Mouse (Mus musculus) gastrocnemius, adult 2 months (tissue): ENCODE measurements at regions not wholly inside any gene's neighbourhood (a gene's known extent, or its start where the extent isn't known, plus 50 kb on each side); places are given as distances from the start of the nearest gene placed in this dataset.

Experiments used
- DNase-seq: peaks from one replicate; pipeline ENCODE4 v3.0.0; 2022
- H3K27ac ChIP-seq: fragments of 200-600 bp; 2 replicates; pipeline ENCODE4 v1.8.1; 2022; ENCODE audit warnings: mild to moderate bottlenecking
- H3K4me3 ChIP-seq: fragments of 200-600 bp; 2 replicates; pipeline ENCODE4 v1.8.1; 2022; ENCODE audit warnings: mild to moderate bottlenecking, moderate library complexity
- CTCF ChIP-seq: fragments of 200-600 bp; IDR thresholded peaks from 2 replicates; pipeline ENCODE4 v1.8.1; 2022; ENCODE audit warnings: antibody characterized with exemption, mild to moderate bottlenecking, moderate library complexity
- intact Hi-C: fragments of 180-260 bp; cut with DNase I; formaldehyde crosslinking; loops from one replicate; pipeline ENCODE4 v1.15.1; 2025

DNA sequence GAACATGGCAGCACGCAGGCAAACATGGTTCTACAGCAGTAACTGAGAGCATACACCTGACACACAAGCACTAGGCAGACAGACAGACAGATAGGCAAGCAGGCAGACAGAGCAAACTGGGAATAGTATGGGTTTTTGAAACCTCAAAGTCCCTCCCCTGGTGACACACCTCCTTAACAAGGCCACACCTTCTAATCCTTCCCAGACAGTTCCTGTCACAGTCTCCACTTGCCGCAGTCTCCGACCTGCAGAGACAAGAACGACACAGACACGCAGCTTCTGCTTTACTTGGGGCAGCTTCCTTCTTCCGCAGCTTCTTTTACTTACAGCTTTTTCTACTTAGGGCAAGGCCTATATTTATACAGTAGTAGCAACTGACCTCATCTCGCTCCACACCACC lies 155.9 kb upstream of the Cadm1 start:
- Histone ChIP-seq H3K27ac (no peak overlapping the region), H3K4me3 (no peak overlapping the region)
- intact Hi-C loops = no loop called here
- DNase-seq = no peak
- TF ChIP-seq CTCF = no peak

DNA sequence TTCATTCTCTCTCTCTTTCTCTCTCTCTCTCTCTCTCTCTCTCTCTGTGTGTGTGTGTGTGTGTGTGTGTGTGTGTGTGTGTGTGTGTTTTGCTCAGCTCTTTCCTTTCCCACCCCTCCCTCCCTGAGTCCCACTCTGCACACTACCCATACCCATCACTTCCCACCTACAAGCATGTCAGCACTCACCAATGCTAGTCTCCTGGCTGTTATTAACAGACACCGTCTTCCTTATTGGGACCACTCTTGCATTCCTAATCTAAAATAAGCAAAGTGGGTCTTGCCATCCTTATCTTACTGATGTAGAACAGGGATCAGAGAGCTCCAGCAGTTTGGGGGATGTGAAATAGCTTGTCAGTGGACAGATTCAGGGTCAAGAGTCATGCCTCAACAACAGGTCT lies 153.3 kb upstream of the Cadm1 start:
- no peak overlapping the region for H3K4me3 ChIP-seq
- no peak for TF ChIP-seq CTCF
- no peak for DNase-seq
- H3K27ac ChIP-seq = no peak overlapping the region
- intact Hi-C loops = no loop called here

DNA sequence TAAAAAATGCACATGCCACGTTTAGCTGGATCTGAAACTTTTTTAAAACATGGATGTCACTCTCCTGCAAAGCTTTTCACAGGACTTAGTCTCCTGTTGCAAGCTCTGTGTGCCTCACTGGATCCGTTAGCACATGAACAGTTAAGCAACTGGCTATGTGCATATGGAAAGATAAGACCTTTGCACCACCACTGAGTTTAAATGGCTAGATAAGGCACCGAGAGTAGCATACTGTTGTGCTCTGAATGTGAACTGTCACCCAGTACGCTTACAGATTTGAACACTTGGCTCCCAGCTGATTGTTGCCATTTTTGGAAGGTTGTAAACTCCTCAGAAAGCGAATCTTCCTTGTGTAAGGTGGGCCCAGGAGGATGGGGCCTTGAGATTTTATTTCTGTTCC lies 151.4 kb upstream of the Cadm1 start:
- H3K4me3 ChIP-seq = no peak overlapping the region
- intact Hi-C loops = no loop called here
- no peak for TF ChIP-seq CTCF
- DNase-seq = no peak
- no peak overlapping the region for H3K27ac ChIP-seq

DNA sequence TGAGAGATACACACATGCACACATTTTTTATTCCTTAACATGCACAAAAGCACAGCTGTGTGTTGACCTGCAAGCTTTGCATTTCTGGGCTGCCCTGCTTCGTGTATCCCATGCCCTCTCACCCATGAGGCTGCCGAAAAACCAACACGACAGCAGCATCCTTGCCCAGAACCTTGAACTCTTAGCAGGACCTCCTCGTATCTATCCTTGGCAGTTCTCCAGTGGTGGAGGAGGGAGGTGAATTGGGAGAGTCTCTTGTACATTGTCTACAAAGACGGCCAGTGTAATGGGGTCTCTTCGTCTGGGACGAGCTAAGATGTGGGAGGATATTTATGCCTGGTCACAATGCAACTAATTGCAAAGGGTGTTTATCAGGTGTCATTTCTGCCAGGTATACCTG lies 149.6 kb upstream of the Cadm1 start:
- DNase-seq = no peak
- intact Hi-C loops = no loop called here
- TF ChIP-seq CTCF = no peak
- Histone ChIP-seq H3K4me3 (no peak overlapping the region), H3K27ac (no peak overlapping the region)

DNA sequence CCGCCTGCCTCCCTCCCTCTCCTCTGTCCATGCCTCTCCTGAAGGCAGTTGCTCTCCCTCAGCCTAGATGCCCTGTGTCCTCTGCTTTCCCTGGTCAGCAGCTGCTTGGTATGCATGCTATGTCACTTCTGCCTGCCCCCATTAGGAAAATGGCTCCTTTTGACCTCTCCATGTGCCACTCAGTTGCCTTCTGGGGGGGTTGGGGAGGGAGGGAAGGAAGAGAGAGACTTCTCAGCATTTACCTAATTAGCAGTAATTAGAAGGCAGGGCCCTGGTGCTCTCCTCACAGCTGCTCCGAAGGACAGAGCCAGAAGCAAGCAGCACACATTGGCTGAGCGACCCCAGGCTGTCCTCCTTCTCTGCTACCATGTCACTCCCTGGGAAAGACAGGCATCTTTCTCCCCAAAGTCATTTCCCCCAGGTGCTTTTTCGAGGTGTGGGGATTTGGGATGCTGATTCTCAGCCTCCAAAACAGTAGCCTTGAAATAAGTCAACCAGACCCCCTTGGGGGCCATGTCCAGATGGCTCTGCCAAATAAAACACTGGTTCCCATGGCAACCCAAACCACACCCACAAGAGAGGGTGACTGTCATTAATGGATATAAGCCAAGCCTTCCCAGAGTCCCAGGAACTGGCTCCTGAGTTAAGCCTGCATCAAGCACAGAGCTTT lies 145.7 kb upstream of the Cadm1 start:
- Histone ChIP-seq H3K27ac (no peak overlapping the region), H3K4me3 (no peak overlapping the region)
- no peak for DNase-seq
- intact Hi-C loops = no loop called here
- no peak for TF ChIP-seq CTCF

DNA sequence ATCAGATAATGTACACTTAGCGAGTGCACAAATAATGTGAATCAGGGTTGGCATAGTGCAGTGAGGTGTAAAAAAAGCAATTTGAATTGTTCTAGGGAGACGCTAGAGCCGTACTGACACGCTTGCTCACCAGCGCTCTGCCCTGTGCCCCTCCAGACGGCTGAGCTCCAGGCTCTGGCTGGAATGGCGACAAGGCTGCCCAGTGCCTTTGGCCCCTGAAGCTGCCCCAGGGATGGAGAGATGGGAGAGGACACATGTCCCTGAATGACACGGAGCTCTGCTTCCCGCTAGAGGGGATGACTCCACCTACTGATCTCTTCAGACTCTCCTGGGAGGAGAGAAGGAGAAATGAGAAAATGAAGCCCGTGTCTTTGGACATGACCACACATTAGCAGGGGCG lies 143.3 kb upstream of the Cadm1 start:
- no peak overlapping the region for H3K27ac ChIP-seq
- TF ChIP-seq CTCF = no peak
- H3K4me3 ChIP-seq = no peak overlapping the region
- intact Hi-C loops = no loop called here
- no peak for DNase-seq

DNA sequence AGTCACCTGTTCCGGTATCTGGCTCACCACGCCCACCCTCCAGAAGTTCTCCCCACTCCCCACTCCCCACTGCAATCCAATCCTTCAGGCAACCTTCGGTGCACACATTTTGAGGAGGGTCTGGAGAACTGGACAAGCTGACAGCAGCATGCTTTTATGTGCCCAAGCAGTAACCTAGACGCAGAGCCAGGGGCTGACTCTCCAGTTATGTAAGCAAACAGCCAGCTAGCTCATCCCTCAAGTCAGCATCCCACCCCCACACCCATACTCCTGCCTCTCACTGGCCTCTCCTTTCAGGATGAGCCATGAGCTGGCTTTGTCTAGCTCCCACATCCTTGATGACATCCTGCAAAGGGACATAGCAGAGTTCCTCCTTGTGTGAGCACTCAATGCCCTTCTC lies 142.8 kb upstream of the Cadm1 start:
- Histone ChIP-seq H3K27ac (no peak overlapping the region), H3K4me3 (no peak overlapping the region)
- no peak for TF ChIP-seq CTCF
- intact Hi-C loops = no loop called here
- DNase-seq = no peak

DNA sequence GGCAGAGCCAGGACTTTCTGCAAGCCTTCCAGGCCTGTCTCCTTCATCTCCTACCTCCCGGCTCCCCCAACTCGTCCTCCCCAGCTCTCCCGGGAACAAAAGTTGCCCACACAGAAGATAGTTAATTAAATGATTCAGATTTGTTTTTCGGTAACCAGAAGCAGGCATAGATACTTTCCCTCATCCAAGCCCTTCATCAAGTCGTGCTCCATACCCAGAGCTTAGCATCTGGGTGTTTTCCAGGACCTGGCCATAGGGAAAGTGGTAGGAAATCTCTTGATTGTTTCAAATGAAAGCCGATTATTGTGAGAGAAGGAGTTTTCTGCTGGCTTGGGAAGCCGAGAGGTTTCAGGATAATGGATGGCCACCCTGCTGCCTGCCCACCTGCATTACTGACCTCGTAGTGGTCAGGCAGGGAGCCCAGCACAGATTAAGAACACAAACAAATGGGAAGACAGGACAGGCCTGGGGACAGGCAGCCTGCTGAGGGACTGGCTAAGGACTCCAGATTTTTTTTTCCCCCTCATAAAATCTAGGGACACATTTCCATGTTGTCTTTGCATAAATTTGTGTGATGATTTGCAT lies 142.2 kb upstream of the Cadm1 start:
- H3K27ac ChIP-seq = no peak overlapping the region
- no peak for TF ChIP-seq CTCF
- intact Hi-C loops = no loop called here
- no peak overlapping the region for H3K4me3 ChIP-seq
- no peak for DNase-seq

DNA sequence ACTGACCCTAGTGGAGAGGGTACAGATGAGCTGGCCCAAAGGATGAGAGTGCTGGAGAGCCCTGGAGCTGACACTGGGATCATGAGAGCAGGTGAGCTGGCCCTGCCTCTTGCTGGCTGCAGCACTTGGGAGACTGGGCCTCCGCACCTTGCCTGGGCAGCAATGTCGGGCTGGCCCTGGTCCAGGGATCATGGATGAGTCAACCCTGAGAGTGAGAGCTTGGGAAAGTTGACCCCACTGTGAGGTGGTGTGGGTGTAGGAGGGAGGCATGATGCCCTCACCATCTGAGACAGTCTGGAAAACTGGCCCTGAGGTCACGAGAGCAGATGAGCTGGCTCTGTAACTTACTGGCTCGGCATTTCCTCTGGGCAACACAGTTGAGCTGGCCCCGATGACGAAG lies 140.1 kb upstream of the Cadm1 start:
- no peak overlapping the region for H3K27ac ChIP-seq
- intact Hi-C loops = no loop called here
- TF ChIP-seq CTCF = no peak
- H3K4me3 ChIP-seq = no peak overlapping the region
- DNase-seq = no peak

DNA sequence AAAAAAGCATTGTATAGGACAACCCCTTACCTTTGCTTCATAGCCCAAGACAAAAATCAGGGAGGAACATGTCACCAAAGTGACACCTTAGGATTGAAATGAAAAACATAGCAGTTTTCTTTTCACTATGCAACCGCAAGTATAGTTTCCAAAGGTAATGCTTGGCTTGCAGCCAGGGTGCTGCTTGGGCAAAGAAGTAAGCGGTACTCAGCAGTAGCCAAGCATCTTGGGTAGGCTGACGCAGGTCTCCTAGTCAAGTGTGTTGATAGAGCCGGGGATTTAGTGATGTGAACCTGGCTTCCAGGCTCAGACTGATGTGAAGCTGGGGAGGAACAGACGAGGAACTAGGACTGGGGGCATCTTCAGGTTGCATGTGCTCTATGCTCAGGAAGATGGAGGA lies 138.3 kb upstream of the Cadm1 start:
- no peak for TF ChIP-seq CTCF
- Histone ChIP-seq H3K4me3 (no peak overlapping the region), H3K27ac (no peak overlapping the region)
- intact Hi-C loops = no loop called here
- no peak for DNase-seq

DNA sequence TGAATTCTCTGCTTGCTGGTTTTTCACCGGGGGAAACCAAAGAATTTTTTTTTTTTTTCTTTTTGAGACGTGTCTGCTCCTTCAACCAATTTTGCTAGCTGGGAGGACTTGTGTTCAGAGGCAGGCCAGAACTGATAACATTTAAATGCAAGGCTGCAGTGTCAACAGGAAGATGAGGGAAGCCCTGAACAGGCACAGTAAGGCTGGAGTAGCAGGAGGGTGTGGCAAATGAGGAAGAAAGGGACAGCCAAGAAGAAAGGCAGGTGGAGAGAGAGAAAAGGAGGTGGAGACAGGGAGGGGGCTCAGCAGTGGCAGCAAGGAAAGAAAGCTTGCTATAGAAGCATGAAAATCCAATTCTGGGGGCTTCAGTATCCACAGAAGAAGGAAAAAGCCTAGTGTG lies 130.4 kb upstream of the Cadm1 start:
- Histone ChIP-seq H3K27ac (no peak overlapping the region), H3K4me3 (no peak overlapping the region)
- TF ChIP-seq CTCF = no peak
- intact Hi-C loops = no loop called here
- no peak for DNase-seq

DNA sequence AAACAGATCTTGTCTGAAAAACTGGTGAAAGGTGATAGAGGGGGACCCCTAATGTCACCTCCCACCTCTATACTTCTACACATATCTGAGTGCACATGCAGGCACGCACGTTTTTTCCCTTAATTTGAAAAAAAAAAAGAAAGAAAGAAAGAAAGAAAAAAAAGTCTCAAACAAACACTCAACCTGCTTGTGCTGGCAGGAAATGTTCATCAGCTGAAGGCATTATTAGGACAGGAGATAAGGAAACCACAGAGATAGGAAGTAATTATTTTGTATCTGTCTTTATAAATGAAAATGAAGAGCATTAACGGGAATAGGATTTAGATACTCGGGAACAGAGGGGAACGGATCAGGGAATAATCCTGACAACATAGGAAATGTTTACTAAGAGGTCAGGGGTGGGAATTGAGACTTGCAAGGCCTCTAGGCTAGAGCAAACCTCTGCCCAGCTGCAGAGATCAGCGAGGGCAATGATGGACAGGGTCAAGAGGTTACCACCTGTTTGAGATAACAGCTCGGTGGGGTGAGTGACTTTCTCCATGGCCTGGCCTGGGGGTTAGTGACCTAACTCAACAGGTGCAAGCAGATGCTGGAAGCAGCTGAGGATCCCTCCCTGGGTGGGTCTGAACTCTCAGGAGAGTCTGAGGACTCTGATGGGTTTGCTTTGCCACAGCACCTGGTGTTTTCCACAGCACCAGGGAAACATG lies 129.7 kb upstream of the Cadm1 start:
- TF ChIP-seq CTCF = no peak
- intact Hi-C loops = no loop called here

DNA sequence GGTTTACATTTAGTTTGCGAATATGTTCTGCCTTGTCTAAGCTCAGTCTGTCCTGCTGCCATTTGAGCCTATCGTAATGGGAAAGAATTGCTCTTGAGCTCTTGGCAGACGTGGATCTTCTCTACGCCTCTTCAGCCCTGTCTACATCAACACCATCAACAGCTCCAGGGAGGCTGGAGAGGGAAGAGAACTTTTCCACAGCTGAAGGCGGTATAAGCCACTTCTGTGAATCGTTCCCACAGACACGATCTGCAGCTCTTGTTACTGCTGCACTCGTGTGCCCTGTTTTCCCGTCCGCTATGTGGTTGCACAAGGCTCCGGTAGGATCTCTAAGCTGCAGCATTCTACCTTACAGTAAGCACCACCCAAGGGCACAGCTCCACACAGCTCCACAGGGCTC lies 128.5 kb upstream of the Cadm1 start:
- no peak for TF ChIP-seq CTCF
- no peak overlapping the region for H3K27ac ChIP-seq
- intact Hi-C loops = no loop called here
- no peak overlapping the region for H3K4me3 ChIP-seq
- no peak for DNase-seq

More for the DNA sequence above, 129.7 kb upstream of the Cadm1 start:
- no peak for DNase-seq
- Histone ChIP-seq H3K4me3 (no peak overlapping the region), H3K27ac (no peak overlapping the region)

DNA sequence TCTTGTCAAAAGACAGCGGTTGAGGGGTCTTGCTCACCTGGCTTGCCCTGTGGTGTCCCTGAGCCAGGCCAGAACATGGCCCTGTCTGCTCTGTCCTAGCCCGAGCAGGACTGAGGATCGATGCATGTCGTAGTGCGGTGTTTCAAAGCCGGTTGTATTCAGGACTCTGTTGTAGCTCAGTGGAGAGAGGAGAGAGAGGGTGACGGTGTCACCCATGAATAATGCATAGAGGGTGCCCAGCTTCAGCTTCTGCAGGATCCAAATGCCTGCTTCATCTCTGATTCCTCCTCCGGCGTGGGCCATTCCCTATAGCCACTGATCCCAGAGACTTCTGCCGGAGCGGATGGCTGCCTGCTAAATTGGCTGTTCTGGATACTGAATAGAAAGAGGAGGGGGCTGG lies 126.7 kb upstream of the Cadm1 start:
- intact Hi-C loops = no loop called here
- no peak for TF ChIP-seq CTCF
- Histone ChIP-seq H3K4me3 (no peak overlapping the region), H3K27ac (no peak overlapping the region)
- DNase-seq = no peak
